Mouse (Mus musculus) heart, adult 11 months (tissue): ENCODE results near the gene Hnrnph3.

Experiments
- DNase-seq: peaks from one replicate; pipeline ENCODE4 v3.0.0; 2022

The Hnrnph3 gene

GRCm38 (mm10) chr10:62980039-62980954 is 43.7 kb downstream of the Hnrnph3 start, which contains the start of gene Rufy2:
Gene Rufy2, plus strand, starts transcription at chr10:62980223.
- peak; percentile 98 for DNase-seq

- no peak for DNase-seq
Observed at GRCm38 (mm10) chr10:62979667-62980038, 44.4 kb downstream of the Hnrnph3 start.

DNA sequence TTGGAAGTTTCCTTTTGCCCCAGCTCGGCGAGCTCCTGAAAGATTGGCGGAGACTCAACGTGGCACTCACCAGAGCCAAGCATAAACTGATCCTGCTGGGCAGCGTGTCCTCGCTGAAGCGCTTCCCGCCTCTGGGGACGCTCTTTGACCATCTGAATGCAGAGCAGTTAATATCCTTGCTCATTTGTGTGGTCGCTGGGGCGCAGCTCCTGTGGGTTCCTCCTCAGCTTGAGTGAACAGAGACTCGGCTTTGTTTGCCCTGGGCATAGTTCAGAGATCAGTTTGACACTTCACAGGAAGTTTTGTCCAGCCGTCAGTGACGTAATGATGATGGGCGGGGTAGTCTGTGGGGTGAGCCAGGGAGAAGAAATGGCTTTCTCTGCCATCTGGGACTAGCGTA is 52.2 kb downstream of the Hnrnph3 start:
- no peak for DNase-seq

DNA sequence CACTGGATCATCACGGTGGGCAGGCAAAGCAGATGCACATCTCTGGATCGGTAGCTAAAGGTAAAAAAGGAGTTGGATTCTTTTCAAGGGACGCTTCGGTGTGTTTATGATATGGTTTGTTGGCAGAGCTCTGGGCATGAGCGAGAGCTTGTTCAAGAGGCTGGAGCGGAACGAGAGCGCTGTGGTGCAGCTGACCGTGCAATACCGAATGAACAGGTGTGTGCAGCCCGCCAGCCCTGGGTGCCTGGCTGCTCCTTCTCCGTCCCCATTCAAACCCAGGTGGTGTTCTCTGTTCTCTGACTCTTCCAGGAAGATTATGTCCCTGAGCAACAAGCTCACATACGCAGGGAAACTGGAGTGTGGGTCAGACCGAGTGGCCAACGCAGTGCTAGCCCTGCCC is 57.7 kb downstream of the Hnrnph3 start:
- DNase-seq: no peak

DNA sequence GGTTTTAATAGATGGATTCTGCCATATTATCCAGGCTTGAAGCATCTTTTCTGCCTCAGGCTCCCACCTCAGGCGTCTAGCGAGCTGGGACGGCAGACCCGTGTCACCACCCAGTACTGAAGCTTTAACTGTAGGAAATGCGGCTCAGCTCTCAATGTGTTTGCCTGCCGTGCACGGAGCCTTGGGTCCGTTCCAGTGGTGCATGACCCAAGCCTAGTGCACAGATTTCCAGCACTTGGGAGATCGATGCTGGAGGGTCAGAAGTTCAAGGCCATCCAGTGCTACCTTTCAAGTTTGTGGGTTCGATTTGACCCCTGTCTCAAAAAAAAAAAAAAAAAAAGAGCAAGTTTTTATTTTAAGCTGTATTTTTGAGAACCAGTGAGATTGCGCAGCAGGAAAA is 58.2 kb downstream of the Hnrnph3 start:
- no peak for DNase-seq
